Mouse (Mus musculus) erythroblast, embryonic 14.5 days (primary cell): ENCODE measurements around the gene Trip13. TPM values are rescaled to one million over a fixed set of nuclear protein-coding genes. Genes with fewer than 3 reads are reported as not detected.

ENCODE experiments used
- H3K27me3 ChIP-seq: 2 replicates; pipeline ENCODE4 v1.6.1; 2012; ENCODE audit warnings: inconsistent platforms; ENCODE audit not compliant: control insufficient read depth
- H3K36me3 ChIP-seq: 2 replicates; pipeline ENCODE4 v1.6.1; 2012; ENCODE audit warnings: mild to moderate bottlenecking, inconsistent platforms; ENCODE audit not compliant: control insufficient read depth
- H3K4me1 ChIP-seq: 2 replicates; pipeline ENCODE4 v1.6.1; 2012; ENCODE audit warnings: inconsistent platforms; ENCODE audit not compliant: control insufficient read depth
- H3K4me3 ChIP-seq: replicated peaks from 2 replicates; pipeline ENCODE3; 2012; ENCODE audit warnings: moderate library complexity, mild to moderate bottlenecking, inconsistent platforms
- H3K9me3 ChIP-seq: 2 replicates; pipeline ENCODE4 v1.6.1; 2012; ENCODE audit warnings: low read length, inconsistent platforms, mixed read lengths; ENCODE audit not compliant: control insufficient read depth
- GATA1 ChIP-seq: IDR thresholded peaks from 2 replicates; pipeline ENCODE4 v1.6.1; 2012; ENCODE audit warnings: low read length, inconsistent platforms, mixed read lengths
- TAL1 ChIP-seq: IDR thresholded peaks from 3 replicates; pipeline ENCODE4 v1.6.1; 2012; ENCODE audit warnings: low read length, inconsistent platforms, mixed read lengths
- polyA plus RNA-seq: library from polyadenylated mRNA; stranded (reverse); fragments of >175 nt; gene quantifications from 2 replicates; pipeline ENCODE4 v1.2.3, GENCODE M21; 2012

Gene Trip13
- 0.09 and 0.15 TPM in 2 replicates for polyA plus RNA-seq

DNA sequence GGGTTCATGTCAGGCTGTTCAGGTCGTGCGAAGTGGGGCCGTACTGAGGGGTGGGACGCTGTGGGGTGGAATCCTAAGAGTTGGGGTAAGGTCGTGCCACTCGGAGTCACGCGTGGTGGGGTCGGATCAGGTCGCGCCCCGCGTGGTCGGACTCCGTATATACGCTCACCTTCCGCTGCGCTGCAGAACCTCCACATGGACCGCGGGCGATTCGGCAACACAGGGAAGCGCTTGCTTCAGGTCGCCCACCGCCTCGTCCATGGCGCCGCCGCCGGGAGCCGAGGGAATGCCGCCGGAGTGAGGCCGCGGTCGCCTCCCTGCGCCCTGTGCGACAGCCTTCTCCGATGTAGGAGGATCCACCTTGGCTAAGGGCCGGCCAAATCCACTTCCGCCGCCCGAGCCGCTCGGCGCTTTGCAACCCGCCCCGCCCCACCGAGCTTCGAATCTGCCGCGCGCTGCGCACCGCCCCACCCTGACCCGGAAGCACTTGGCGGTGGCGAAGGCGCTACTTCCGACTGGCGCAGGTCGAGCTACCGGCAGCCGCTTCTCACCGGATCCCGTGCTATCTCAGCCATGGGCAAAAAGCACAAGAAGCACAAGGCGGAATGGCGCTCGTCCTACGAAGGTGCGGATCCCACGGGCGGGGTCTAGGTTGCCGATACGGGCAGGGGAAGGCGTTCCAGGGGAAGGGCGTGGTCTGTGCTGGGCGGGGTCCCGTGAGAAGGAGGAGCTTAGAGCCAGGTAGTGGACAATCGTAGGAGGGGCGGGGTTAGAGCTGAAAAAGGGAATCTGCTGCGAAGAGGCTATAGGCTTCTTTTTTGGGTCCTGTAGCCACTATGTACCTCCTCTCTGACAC is at the start of gene Trip13, which contains the start of gene Brd9:
Gene Trip13 (minus strand): TSS at position 464 of the 856 bp plus-strand sequence.
Gene Brd9 (plus strand): TSS at position 491 of the 856 bp plus-strand sequence.
- TF ChIP-seq TAL1 (no peak), GATA1 (no peak)
- Histone ChIP-seq H3K27me3 (no peaks in the 10 kb centered on the region), H3K36me3 (peaks cover 63% of the 10 kb centered on the region), H3K9me3 (no peaks in the 10 kb centered on the region), H3K4me3 (peak within 1 kb of the TSS; percentile 74), H3K4me1 (peaks cover 26% of the 10 kb centered on the region)

DNA sequence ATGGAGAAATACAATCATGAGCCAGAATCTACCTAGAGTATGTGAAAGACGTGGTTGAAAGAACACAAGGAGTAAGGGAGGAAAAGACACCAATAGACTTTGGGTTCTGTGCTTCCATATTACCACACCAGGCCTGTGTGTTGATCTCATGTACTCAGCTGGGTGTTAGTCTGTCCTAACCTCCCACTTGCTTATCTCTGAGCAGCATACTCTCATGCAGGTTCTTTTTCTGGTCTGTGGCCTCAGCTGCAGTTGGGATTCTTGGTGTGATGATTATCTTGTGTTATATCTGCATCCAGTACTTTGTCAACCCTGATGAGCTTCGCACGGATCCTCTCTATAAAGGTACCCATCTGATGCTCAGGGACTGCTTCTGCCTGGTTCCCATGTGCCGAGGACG is 39.4 kb upstream of the Trip13 start:
- H3K27me3 ChIP-seq, result no peaks in the 10 kb centered on the region; the same call in 1 of the 2 replicates
- no peak overlapping the region for H3K4me3 ChIP-seq
- no peak for TF ChIP-seq GATA1
- TF ChIP-seq TAL1, result no peak
- H3K36me3 ChIP-seq, result no peaks in the 10 kb centered on the region
- no peaks in the 10 kb centered on the region for H3K9me3 ChIP-seq
- peaks cover 6% of the 10 kb centered on the region for H3K4me1 ChIP-seq

DNA sequence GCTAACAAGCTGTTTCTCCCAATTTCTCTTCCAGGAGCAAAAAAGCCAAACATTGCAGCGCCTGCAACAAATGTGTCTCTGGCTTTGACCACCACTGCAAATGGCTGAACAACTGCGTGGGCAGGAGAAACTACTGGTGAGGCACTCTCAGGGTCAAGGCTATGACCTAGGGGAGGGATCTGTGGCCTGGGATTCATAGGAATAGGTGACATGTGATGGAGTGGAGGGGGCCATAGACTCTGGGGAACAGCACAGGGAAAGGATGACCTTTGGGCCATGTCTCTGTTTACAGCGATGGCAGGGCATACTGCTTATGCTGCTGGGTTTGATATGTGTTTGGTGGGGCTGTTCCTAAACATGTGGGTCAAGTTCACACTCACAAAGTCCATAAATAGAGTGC is 36.9 kb upstream of the Trip13 start:
- H3K4me3 ChIP-seq, result no peak overlapping the region
- H3K9me3 ChIP-seq, result no peaks in the 10 kb centered on the region
- H3K4me1 ChIP-seq, result peaks cover 11% of the 10 kb centered on the region
- H3K27me3 ChIP-seq, result no peaks in the 10 kb centered on the region; the same call in 1 of the 2 replicates
- TF ChIP-seq TAL1 (no peak), GATA1 (no peak)
- no peaks in the 10 kb centered on the region for H3K36me3 ChIP-seq

DNA sequence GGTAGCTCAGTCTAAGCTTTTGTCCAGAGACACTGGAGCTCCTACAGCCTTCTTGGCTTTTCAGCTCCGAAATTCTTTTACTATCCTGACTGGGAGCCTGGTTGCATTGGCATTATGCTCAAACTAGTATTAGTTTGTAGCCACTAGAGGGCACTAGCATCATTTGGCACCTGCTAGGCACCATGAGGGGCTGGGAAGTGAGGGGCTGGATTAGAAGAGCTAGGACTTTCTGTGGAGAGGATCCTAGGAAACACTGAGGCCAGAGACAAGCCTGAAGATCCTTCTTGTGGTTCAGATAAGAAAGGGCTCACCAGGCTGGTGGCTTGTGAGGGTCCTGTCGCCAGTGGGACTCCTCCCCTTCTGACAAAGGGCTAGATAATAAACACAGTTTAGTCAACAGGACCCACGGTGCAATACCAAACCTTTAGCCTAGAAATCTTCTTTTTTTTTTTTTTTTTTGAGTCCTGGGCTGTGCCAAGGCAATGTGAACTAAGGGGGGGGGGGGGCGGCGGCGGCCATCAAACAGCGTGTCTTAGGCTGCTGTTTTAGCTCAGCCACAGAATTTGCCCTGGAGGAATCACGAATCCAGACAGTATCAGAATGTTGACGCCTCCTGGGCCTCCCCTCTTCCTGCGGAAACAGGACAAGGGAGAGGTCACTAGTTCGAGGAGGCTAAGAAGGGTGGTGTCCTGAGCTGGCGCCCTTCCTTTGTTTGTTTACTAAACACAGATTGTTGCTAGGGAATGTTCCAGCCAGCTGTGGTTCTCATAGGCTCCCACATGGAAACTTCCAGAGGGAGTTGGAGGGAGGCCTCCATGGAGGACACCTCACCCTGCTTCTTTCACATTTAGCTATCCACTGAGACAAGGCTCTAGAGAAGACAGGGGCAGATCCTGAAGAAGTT is 33.2 kb upstream of the Trip13 start:
- Histone ChIP-seq H3K36me3 (no peaks in the 10 kb centered on the region), H3K9me3 (no peaks in the 10 kb centered on the region), H3K4me1 (peaks cover 5% of the 10 kb centered on the region), H3K4me3 (no peak overlapping the region), H3K27me3 (no peaks in the 10 kb centered on the region; the same call in 1 of the 2 replicates)
- TF ChIP-seq TAL1 (no peak), GATA1 (no peak)

DNA sequence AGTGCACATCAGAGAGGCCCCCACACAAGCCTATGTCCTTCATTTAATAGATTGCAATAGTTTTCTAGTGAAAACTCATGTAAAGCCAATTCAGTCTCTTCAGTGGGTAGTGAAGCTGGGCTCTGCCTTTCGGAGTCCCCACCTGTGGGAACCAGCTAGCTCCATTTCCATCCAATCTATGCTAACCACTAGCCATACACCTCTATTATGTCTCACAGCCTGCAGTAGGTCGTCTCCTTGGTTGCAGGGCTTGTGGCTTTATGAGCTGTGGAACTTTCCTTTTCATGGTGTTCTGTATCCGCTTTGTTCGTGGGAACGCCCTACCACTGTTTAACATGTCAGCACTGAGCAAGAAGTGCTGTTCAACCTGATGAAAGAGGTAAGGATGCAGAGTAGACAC is 26.0 kb upstream of the Trip13 start, which contains the start of gene Zdhhc11:
Gene Zdhhc11 (plus strand): TSS at position 301 of the 400 bp plus-strand sequence.
- H3K36me3 ChIP-seq, result peaks cover 35% of the 10 kb centered on the region
- no peak for TF ChIP-seq TAL1
- no peak for TF ChIP-seq GATA1
- H3K4me3 ChIP-seq, result no peak within 1 kb of the TSS
- H3K4me1 ChIP-seq, result no peaks in the 10 kb centered on the region
- H3K9me3 ChIP-seq, result no peaks in the 10 kb centered on the region
- H3K27me3 ChIP-seq, result no peaks in the 10 kb centered on the region; the same call in 1 of the 2 replicates

DNA sequence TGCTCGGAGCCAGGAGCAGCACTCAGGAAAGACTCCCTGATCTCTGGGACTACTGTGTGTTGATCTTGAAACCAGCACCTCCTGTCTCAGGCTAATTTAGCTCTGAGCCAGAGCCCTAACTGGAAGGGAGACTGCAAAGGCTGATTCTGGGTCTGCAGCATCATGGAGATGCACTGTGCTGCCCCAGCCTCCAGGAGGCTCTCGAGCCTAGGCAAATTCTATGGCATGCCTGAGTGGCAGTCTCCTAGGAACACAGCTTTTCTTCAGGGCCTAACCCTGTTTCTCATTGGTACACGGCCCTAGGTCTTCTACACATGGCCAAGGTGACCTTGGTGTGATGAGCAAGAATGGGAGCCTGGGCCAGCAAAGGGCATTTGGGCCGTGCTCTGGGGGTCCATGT is 23.6 kb upstream of the Trip13 start:
- Histone ChIP-seq H3K36me3 (peaks cover 57% of the 10 kb centered on the region), H3K4me3 (no peak overlapping the region), H3K27me3 (no peaks in the 10 kb centered on the region), H3K4me1 (no peaks in the 10 kb centered on the region), H3K9me3 (no peaks in the 10 kb centered on the region)
- TF ChIP-seq TAL1 (no peak), GATA1 (no peak)

DNA sequence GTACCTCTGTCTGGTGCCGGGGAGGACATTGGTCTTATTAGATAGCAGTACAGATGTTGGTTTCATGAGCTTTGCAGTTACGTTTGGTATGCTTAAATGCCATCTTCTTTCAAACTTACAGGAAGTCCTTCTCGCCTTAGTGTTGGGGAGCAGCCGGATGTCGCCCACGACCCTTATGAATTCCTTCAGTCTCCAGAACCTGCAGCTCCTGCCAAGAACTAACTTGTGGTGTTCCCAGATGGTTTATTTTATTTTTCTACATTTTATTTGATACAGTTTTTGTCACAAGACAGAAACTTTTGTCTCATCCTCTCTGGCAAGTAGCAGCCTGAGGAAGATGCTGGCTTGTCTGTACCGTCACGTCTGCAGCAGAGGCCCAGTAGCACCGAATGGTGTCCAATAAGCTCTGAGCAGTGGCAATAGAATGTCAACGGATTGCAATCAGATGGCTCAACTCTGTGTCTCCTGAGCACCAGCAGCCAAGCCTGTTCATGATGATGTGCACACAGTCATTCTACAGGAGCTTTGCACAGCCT is 22.6 kb upstream of the Trip13 start:
- H3K36me3 ChIP-seq, result peaks cover 67% of the 10 kb centered on the region
- TF ChIP-seq TAL1, result no peak
- no peak for TF ChIP-seq GATA1
- H3K9me3 ChIP-seq, result no peaks in the 10 kb centered on the region
- H3K4me3 ChIP-seq, result no peak overlapping the region
- no peaks in the 10 kb centered on the region for H3K27me3 ChIP-seq
- no peaks in the 10 kb centered on the region for H3K4me1 ChIP-seq

DNA sequence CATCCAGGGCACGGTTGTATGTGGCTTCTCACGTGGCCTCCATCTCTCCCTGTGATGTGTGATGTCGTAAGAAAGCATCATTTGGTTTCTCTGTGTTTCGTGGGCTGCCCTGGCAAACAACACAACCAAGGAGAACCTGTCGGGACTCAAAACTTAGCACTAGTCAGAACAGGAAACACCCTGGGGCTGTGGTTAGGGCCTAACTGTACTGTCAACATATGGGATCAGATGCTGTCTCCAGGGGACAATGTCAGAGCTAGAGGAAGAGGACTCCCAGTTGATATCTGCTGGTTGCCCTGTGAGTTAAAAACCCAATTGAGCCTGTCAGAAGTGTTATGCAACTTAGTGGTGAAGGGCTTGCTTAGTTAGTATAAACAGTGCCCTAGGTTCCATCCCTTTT is 17.9 kb upstream of the Trip13 start:
- peaks cover 89% of the 10 kb centered on the region for H3K36me3 ChIP-seq
- no peaks in the 10 kb centered on the region for H3K9me3 ChIP-seq
- no peak overlapping the region for H3K4me3 ChIP-seq
- TF ChIP-seq TAL1 (no peak), GATA1 (no peak)
- no peaks in the 10 kb centered on the region for H3K27me3 ChIP-seq
- no peaks in the 10 kb centered on the region for H3K4me1 ChIP-seq
